ENCODE assay signal across 15 mouse cellular contexts in genomic region chr2:164513389-164513788, GRCm38 (mm10). TPM values are rescaled to one million over a fixed set of nuclear protein-coding genes. Genes with fewer than 3 reads are reported as not detected.
DNase-seq lines count a peak whose midpoint lies in the region; ATAC-seq lines count a peak whose summit lies in the region.
"Had no signal": no experiment of that assay in that cellular context is flagged by ENCODE, and none has a peak within 500 bp of the region (broad histone marks: within the 10 kb centered on the region; RNA-seq: fewer than 3 reads in every experiment).

No protein-coding gene starts in this region.

- intact Hi-C loops in heart, postnatal 10 days (cut with DNase I) = no loop called here

- H3K4me2 ChIP-seq in forebrain, embryonic 16.5 days (ENCODE audit: low read length) = no peak overlapping the region

- 80% methylated on average over 8 of the region's 8 CpGs for WGBS in forebrain, embryonic 16.5 days

- no peaks in the 10 kb centered on the region for H3K27me3 ChIP-seq in forebrain, embryonic 16.5 days (replicated peaks; ENCODE audit: control insufficient read depth, insufficient read depth, low read length)

- no peaks in the 10 kb centered on the region for H3K9me3 ChIP-seq in forebrain, embryonic 16.5 days (ENCODE audit: control insufficient read depth, low read length)

- H3K36me3 ChIP-seq in forebrain, embryonic 16.5 days (ENCODE audit: control insufficient read depth, insufficient read depth) = no peaks in the 10 kb centered on the region

- ATAC-seq in CD4-positive, CD25-positive, alpha-beta regulatory T cell, adult 4 months = no peak
- ATAC-seq in forebrain, embryonic 16.5 days = no peak

- no peak overlapping the region for H3K27ac ChIP-seq in forebrain, embryonic 16.5 days (ENCODE audit: low read length)

- no peaks in the 10 kb centered on the region; the same call in 1 of the 2 replicates for H3K4me1 ChIP-seq in forebrain, embryonic 16.5 days (replicated peaks; ENCODE audit: control insufficient read depth, insufficient read depth, low read length)

- DNase-seq in kidney, adult 11 months = peak; percentile 59
- no peak for DNase-seq in kidney, adult 18-20 months
- DNase-seq in adrenal gland, postnatal 25 days = peak; percentile 39
- DNase-seq in heart, postnatal 10 days = peak; percentile 57 to 64
- DNase-seq in lung, postnatal 25 days (ENCODE audit: low spot score) = peak; percentile 85
- DNase-seq in cerebellum, postnatal 36 days = no peak
- DNase-seq: embryo, embryonic 11 days; retina, postnatal 1 day; thymus, adult 2 months had no signal

- no peak overlapping the region for H3K4me3 ChIP-seq in forebrain, embryonic 16.5 days (replicated peaks; ENCODE audit: low read length)

- H3K9ac ChIP-seq in forebrain, embryonic 16.5 days (replicated peaks; ENCODE audit: low read depth, low read length) = no peak overlapping the region

RNA-seq across cellular contexts. Expression of gene Pigt, which starts 16.1 kb away (rescaled TPM):
- total RNA-seq in adrenal gland, postnatal 25 days (2021) = 98.3 and 99.7 TPM in 2 replicates
- 10 to 100 TPM; 56.4 to 56.8 TPM for total RNA-seq in heart, postnatal 10 days (2021)
- 10 to 100 TPM; 17.0 to 27.0 TPM for polyA plus RNA-seq in CD4-positive, CD25-positive, alpha-beta regulatory T cell, adult 4 months (2017; shearing (Covaris generic))
- 58.6 and 68.3 TPM in 2 replicates for polyA plus RNA-seq in forebrain, embryonic 16.5 days (2015; fragmentation: Nextera tagmentation; extraction: Ambion mirVana)

RNA-seq across cellular contexts. Expression of gene Dbndd2, which starts 27.5 kb away (rescaled TPM):
- 6.3 and 6.4 TPM in 2 replicates for total RNA-seq in adrenal gland, postnatal 25 days (2021)
- 10 to 100 TPM; 17.1 to 18.9 TPM for total RNA-seq in heart, postnatal 10 days (2021)
- 1 to 10 TPM; 3.7 to 4.5 TPM for polyA plus RNA-seq in CD4-positive, CD25-positive, alpha-beta regulatory T cell, adult 4 months (2017; shearing (Covaris generic))
- polyA plus RNA-seq in forebrain, embryonic 16.5 days (2015; fragmentation: Nextera tagmentation; extraction: Ambion mirVana) = 5.3 and 9.2 TPM in 2 replicates

RNA-seq across cellular contexts. Expression of gene Trp53tg5, which starts 39.9 kb away (rescaled TPM):
- total RNA-seq in adrenal gland, postnatal 25 days (2021) = not detected in 2 replicates
- not detected for total RNA-seq in heart, postnatal 10 days (2021)
- polyA plus RNA-seq in CD4-positive, CD25-positive, alpha-beta regulatory T cell, adult 4 months (2017; shearing (Covaris generic)) = not detected
- polyA plus RNA-seq in forebrain, embryonic 16.5 days (2015; fragmentation: Nextera tagmentation; extraction: Ambion mirVana) = not detected in 2 replicates
- total RNA-seq: gastrocnemius, postnatal 36 days; layer of hippocampus, adult 8-10 months; liver, adult 2 months; midbrain, postnatal 0 days had no signal
- polyA plus RNA-seq: liver, adult 2 months; midbrain, postnatal 0 days; thymus, adult 2 months had no signal

RNA-seq across cellular contexts. Expression of gene Wfdc2, which starts 48.8 kb away (rescaled TPM):
- total RNA-seq in adrenal gland, postnatal 25 days (2021) = not detected in 2 replicates
- total RNA-seq in heart, postnatal 10 days (2021) = 1 to 10 TPM in 1 of 2 experiments, under 1 TPM in 1; 0.84 to 1.0 TPM
- polyA plus RNA-seq in CD4-positive, CD25-positive, alpha-beta regulatory T cell, adult 4 months (2017; shearing (Covaris generic)) = 1 to 10 TPM; 2.2 to 3.0 TPM
- 1.4 and 3.0 TPM in 2 replicates for polyA plus RNA-seq in forebrain, embryonic 16.5 days (2015; fragmentation: Nextera tagmentation; extraction: Ambion mirVana)

RNA-seq across cellular contexts. Expression of gene Gm20458, which starts 52.6 kb away (rescaled TPM):
- 4.0 TPM in 1 of 2 replicates, not detected in the other for total RNA-seq in adrenal gland, postnatal 25 days (2021)
- 1 to 10 TPM; 5.5 to 7.4 TPM for total RNA-seq in heart, postnatal 10 days (2021)
- not detected for polyA plus RNA-seq in CD4-positive, CD25-positive, alpha-beta regulatory T cell, adult 4 months (2017; shearing (Covaris generic))
- polyA plus RNA-seq in forebrain, embryonic 16.5 days (2015; fragmentation: Nextera tagmentation; extraction: Ambion mirVana) = 9.8 and 11.4 TPM in 2 replicates

Comparison
In these comparisons a context has a peak if more than half of its experiments do, and no peak if none do; other contexts are left out.
1. DNase-seq: peak in kidney, adult 11 months (single experiment), adrenal gland, postnatal 25 days (single experiment), heart, postnatal 10 days (2 of 2) and lung, postnatal 25 days (single experiment); none in kidney, adult 18-20 months (single experiment) and cerebellum, postnatal 36 days (0 of 2).